Mouse (Mus musculus): ENCODE data around the gene Tagln2. TPM values are rescaled to one million over a fixed set of nuclear protein-coding genes. Genes with fewer than 3 reads are reported as not detected.

The Tagln2 gene
- polyA plus RNA-seq, 1 experiment from 2014 or later: 662 TPM

- ATAC-seq (ENCODE audit: low read depth): no peak
- Histone ChIP-seq H3K9ac (ENCODE audit: low read length) (no peak overlapping the region), H3K4me2 (ENCODE audit: low read depth, low read length) (no peak overlapping the region), H3K27ac (ENCODE audit: low read length) (no peak overlapping the region), H3K36me3 (ENCODE audit: control insufficient read depth, insufficient read depth, low read length) (no peaks in the 10 kb centered on the region), H3K4me3 (ENCODE audit: low read length) (no peak overlapping the region), H3K4me1 (replicated peaks; ENCODE audit: control insufficient read depth, insufficient read depth, low read length) (peaks cover 18% of the 10 kb centered on the region), H3K27me3 (ENCODE audit: control insufficient read depth, insufficient read depth, low read depth, low read length) (no peaks in the 10 kb centered on the region), H3K9me3 (ENCODE audit: control insufficient read depth, low read length) (no peaks in the 10 kb centered on the region)
- WGBS: 74% methylated on average over 5 of the region's 5 CpGs
Observed at GRCm38 (mm10) chr1:172478020-172478419, 21.8 kb upstream of the Tagln2 start.

- 85% methylated on average over 4 of the region's 4 CpGs for WGBS
- Histone ChIP-seq H3K27ac (ENCODE audit: low read length) (no peak overlapping the region), H3K4me2 (ENCODE audit: low read depth, low read length) (no peak overlapping the region), H3K36me3 (ENCODE audit: control insufficient read depth, insufficient read depth, low read length) (no peaks in the 10 kb centered on the region), H3K4me3 (ENCODE audit: low read length) (no peak overlapping the region), H3K9me3 (ENCODE audit: control insufficient read depth, low read length) (no peaks in the 10 kb centered on the region), H3K27me3 (ENCODE audit: control insufficient read depth, insufficient read depth, low read depth, low read length) (no peaks in the 10 kb centered on the region), H3K4me1 (replicated peaks; ENCODE audit: control insufficient read depth, insufficient read depth, low read length) (peaks cover 30% of the 10 kb centered on the region), H3K9ac (ENCODE audit: low read length) (no peak overlapping the region)
- ATAC-seq (ENCODE audit: low read depth): no peak
Observed at GRCm38 (mm10) chr1:172480376-172480775, 19.5 kb upstream of the Tagln2 start.

GRCm38 (mm10) chr1:172481111-172481510 lies 18.7 kb upstream of the Tagln2 start:
- peak overlapping the region; percentile 93 for H3K27ac ChIP-seq (ENCODE audit: low read length)
- no peaks in the 10 kb centered on the region for H3K36me3 ChIP-seq (ENCODE audit: control insufficient read depth, insufficient read depth, low read length)
- peak overlapping the region; percentile 94 for H3K4me2 ChIP-seq (ENCODE audit: low read depth, low read length)
- peak overlapping the region; percentile 70 for H3K9ac ChIP-seq (ENCODE audit: low read length)
- 10% methylated on average over 13 of the region's 13 CpGs for WGBS
- no peaks in the 10 kb centered on the region for H3K9me3 ChIP-seq (ENCODE audit: control insufficient read depth, low read length)
- H3K4me3 ChIP-seq (ENCODE audit: low read length): peak overlapping the region; percentile 65
- peaks cover 34% of the 10 kb centered on the region for H3K4me1 ChIP-seq (replicated peaks; ENCODE audit: control insufficient read depth, insufficient read depth, low read length)
- ATAC-seq (ENCODE audit: low read depth): peak; percentile 0; the same call in 1 of the 2 replicates
- no peaks in the 10 kb centered on the region for H3K27me3 ChIP-seq (ENCODE audit: control insufficient read depth, insufficient read depth, low read depth, low read length)

- peaks cover 34% of the 10 kb centered on the region for H3K4me1 ChIP-seq (replicated peaks; ENCODE audit: control insufficient read depth, insufficient read depth, low read length)
- H3K27me3 ChIP-seq (ENCODE audit: control insufficient read depth, insufficient read depth, low read depth, low read length): no peaks in the 10 kb centered on the region
- peak within 1 kb of the TSS; percentile 93 for H3K27ac ChIP-seq (ENCODE audit: low read length)
- ATAC-seq (ENCODE audit: low read depth): peak; percentile 97
- H3K9ac ChIP-seq (ENCODE audit: low read length): peak within 1 kb of the TSS; percentile 70
- H3K4me3 ChIP-seq (ENCODE audit: low read length): peak within 1 kb of the TSS; percentile 65
- peak within 1 kb of the TSS; percentile 94 for H3K4me2 ChIP-seq (ENCODE audit: low read depth, low read length)
- no peaks in the 10 kb centered on the region for H3K36me3 ChIP-seq (ENCODE audit: control insufficient read depth, insufficient read depth, low read length)
- H3K9me3 ChIP-seq (ENCODE audit: control insufficient read depth, low read length): no peaks in the 10 kb centered on the region
- WGBS: under 1% methylated on average over 38 of the region's 38 CpGs
Observed at GRCm38 (mm10) chr1:172481540-172482280, 18.1 kb upstream of the Tagln2 start, which contains the start of gene Igsf9. Gene Igsf9 (plus strand): TSS chr1:172481788.

GRCm38 (mm10) chr1:172482518-172483360 lies 17.1 kb upstream of the Tagln2 start:
- H3K4me1 ChIP-seq (replicated peaks; ENCODE audit: control insufficient read depth, insufficient read depth, low read length): peaks cover 34% of the 10 kb centered on the region
- H3K27ac ChIP-seq (ENCODE audit: low read length): peak overlapping the region; percentile 39; the same call in 1 of the 2 replicates
- ATAC-seq (ENCODE audit: low read depth): no peak

GRCm38 (mm10) chr1:172483361-172483660 lies 16.5 kb upstream of the Tagln2 start:
- peaks cover 34% of the 10 kb centered on the region for H3K4me1 ChIP-seq (replicated peaks; ENCODE audit: control insufficient read depth, insufficient read depth, low read length)
- no peaks in the 10 kb centered on the region for H3K36me3 ChIP-seq (ENCODE audit: control insufficient read depth, insufficient read depth, low read length)
- ATAC-seq (ENCODE audit: low read depth): no peak
- no peaks in the 10 kb centered on the region for H3K9me3 ChIP-seq (ENCODE audit: control insufficient read depth, low read length)
- WGBS: 29% methylated on average over 4 of the region's 4 CpGs
- peak overlapping the region; percentile 94 for H3K4me2 ChIP-seq (ENCODE audit: low read depth, low read length)
- H3K27me3 ChIP-seq (ENCODE audit: control insufficient read depth, insufficient read depth, low read depth, low read length): no peaks in the 10 kb centered on the region
- H3K9ac ChIP-seq (ENCODE audit: low read length): peak overlapping the region; percentile 70
- H3K27ac ChIP-seq (ENCODE audit: low read length): no peak overlapping the region
- H3K4me3 ChIP-seq (ENCODE audit: low read length): peak overlapping the region; percentile 65; the same call in 1 of the 2 replicates

More at GRCm38 (mm10) chr1:172482518-172483360, 17.1 kb upstream of the Tagln2 start:
- 9% methylated on average over 12 of the region's 12 CpGs for WGBS
- Histone ChIP-seq H3K9me3 (ENCODE audit: control insufficient read depth, low read length) (no peaks in the 10 kb centered on the region), H3K9ac (ENCODE audit: low read length) (peak overlapping the region; percentile 70), H3K27me3 (ENCODE audit: control insufficient read depth, insufficient read depth, low read depth, low read length) (no peaks in the 10 kb centered on the region), H3K4me3 (ENCODE audit: low read length) (peak overlapping the region; percentile 65), H3K4me2 (ENCODE audit: low read depth, low read length) (peak overlapping the region; percentile 94), H3K36me3 (ENCODE audit: control insufficient read depth, insufficient read depth, low read length) (no peaks in the 10 kb centered on the region)

- no peaks in the 10 kb centered on the region for H3K36me3 ChIP-seq (ENCODE audit: control insufficient read depth, insufficient read depth, low read length)
- no peak overlapping the region for H3K4me2 ChIP-seq (ENCODE audit: low read depth, low read length)
- no peak overlapping the region for H3K27ac ChIP-seq (ENCODE audit: low read length)
- H3K4me3 ChIP-seq (ENCODE audit: low read length): no peak overlapping the region
- no peaks in the 10 kb centered on the region for H3K9me3 ChIP-seq (ENCODE audit: control insufficient read depth, low read length)
- no peaks in the 10 kb centered on the region for H3K27me3 ChIP-seq (ENCODE audit: control insufficient read depth, insufficient read depth, low read depth, low read length)
- 57% methylated on average over 11 of the region's 11 CpGs for WGBS
- ATAC-seq (ENCODE audit: low read depth): no peak
- H3K9ac ChIP-seq (ENCODE audit: low read length): no peak overlapping the region
- peaks cover 34% of the 10 kb centered on the region for H3K4me1 ChIP-seq (replicated peaks; ENCODE audit: control insufficient read depth, insufficient read depth, low read length)
Observed at GRCm38 (mm10) chr1:172484236-172484635, 15.6 kb upstream of the Tagln2 start.

- Histone ChIP-seq H3K9me3 (ENCODE audit: control insufficient read depth, low read length) (no peaks in the 10 kb centered on the region), H3K4me1 (replicated peaks; ENCODE audit: control insufficient read depth, insufficient read depth, low read length) (peaks cover 34% of the 10 kb centered on the region), H3K36me3 (ENCODE audit: control insufficient read depth, insufficient read depth, low read length) (no peaks in the 10 kb centered on the region), H3K9ac (ENCODE audit: low read length) (no peak overlapping the region), H3K27me3 (ENCODE audit: control insufficient read depth, insufficient read depth, low read depth, low read length) (no peaks in the 10 kb centered on the region), H3K4me2 (ENCODE audit: low read depth, low read length) (no peak overlapping the region), H3K27ac (ENCODE audit: low read length) (no peak overlapping the region), H3K4me3 (ENCODE audit: low read length) (no peak overlapping the region)
- WGBS: 60% methylated on average over 13 of the region's 13 CpGs
- ATAC-seq (ENCODE audit: low read depth): no peak
Observed at GRCm38 (mm10) chr1:172484671-172485070, 15.2 kb upstream of the Tagln2 start.

GRCm38 (mm10) chr1:172485821-172486220 lies 14.0 kb upstream of the Tagln2 start:
- H3K27me3 ChIP-seq (ENCODE audit: control insufficient read depth, insufficient read depth, low read depth, low read length): no peaks in the 10 kb centered on the region
- peaks cover 34% of the 10 kb centered on the region for H3K4me1 ChIP-seq (replicated peaks; ENCODE audit: control insufficient read depth, insufficient read depth, low read length)
- no peak for ATAC-seq (ENCODE audit: low read depth)
- H3K4me3 ChIP-seq (ENCODE audit: low read length): no peak overlapping the region
- 64% methylated on average over 6 of the region's 6 CpGs for WGBS
- no peaks in the 10 kb centered on the region for H3K36me3 ChIP-seq (ENCODE audit: control insufficient read depth, insufficient read depth, low read length)
- no peak overlapping the region for H3K27ac ChIP-seq (ENCODE audit: low read length)
- no peak overlapping the region for H3K9ac ChIP-seq (ENCODE audit: low read length)
- H3K9me3 ChIP-seq (ENCODE audit: control insufficient read depth, low read length): no peaks in the 10 kb centered on the region
- no peak overlapping the region for H3K4me2 ChIP-seq (ENCODE audit: low read depth, low read length)

Measured in lung, embryonic 16.5 days (tissue).